ENCODE assay signal across 20 mouse cellular contexts in genomic region chr17:71696396-71696795, GRCm38 (mm10). TPM values are rescaled to one million over a fixed set of nuclear protein-coding genes. Genes with fewer than 3 reads are reported as not detected.
DNase-seq lines count a peak whose midpoint lies in the region; ATAC-seq lines count a peak whose summit lies in the region.
"Had no signal": no experiment of that assay in that cellular context is flagged by ENCODE, and none has a peak within 500 bp of the region (broad histone marks: within the 10 kb centered on the region; RNA-seq: fewer than 3 reads in every experiment).

No protein-coding gene starts in this region.

- H3K36me3 ChIP-seq in midbrain, embryonic 10.5 days = no peaks in the 10 kb centered on the region
- H3K36me3 ChIP-seq in midbrain, embryonic 13.5 days = no peaks in the 10 kb centered on the region
- H3K36me3 ChIP-seq in heart, embryonic 13.5 days = no peaks in the 10 kb centered on the region
- H3K36me3 ChIP-seq: embryonic facial prominence, embryonic 12.5 days; intestine, embryonic 15.5 days; limb, embryonic 12.5 days; midbrain, embryonic 12.5 days had no signal

- ATAC-seq in midbrain, embryonic 13.5 days = no peak
- ATAC-seq in heart, embryonic 13.5 days (ENCODE audit: extremely low read depth, insufficient number of reproducible peaks, low FRiP score, low TSS enrichment) = no peak
- ATAC-seq: intestine, embryonic 15.5 days; liver, postnatal 0 days had no signal

- peak; percentile 58 for DNase-seq in gastrocnemius, adult 18-20 months (ENCODE audit: low spot score)
- no peak for DNase-seq in gastrocnemius, postnatal 14 days
- no peak for DNase-seq in midbrain, embryonic 10.5 days (ENCODE audit: low spot score)
- DNase-seq in skeletal muscle tissue, adult 2 months (ENCODE audit: low read depth, low spot score) = peak; percentile 89
- DNase-seq in right cerebral cortex, adult 18-20 months = no peak
- no peak for DNase-seq in left cerebral cortex, adult 11 months (ENCODE audit: low spot score)
- DNase-seq: cerebellum, adult 11-12 months; kidney, postnatal 25 days; liver, postnatal 0 days; lung, postnatal 4 days had no signal

- peaks cover 28% of the 10 kb centered on the region for H3K4me1 ChIP-seq in midbrain, embryonic 10.5 days
- peaks cover 18% of the 10 kb centered on the region for H3K4me1 ChIP-seq in midbrain, embryonic 13.5 days (replicated peaks)
- H3K4me1 ChIP-seq in heart, embryonic 13.5 days = peaks cover 45% of the 10 kb centered on the region
- H3K4me1 ChIP-seq: intestine, embryonic 15.5 days had no signal

- H3K27ac ChIP-seq in midbrain, embryonic 10.5 days (replicated peaks) = peak overlapping the region; percentile 57
- no peak overlapping the region for H3K27ac ChIP-seq in midbrain, embryonic 13.5 days
- peak overlapping the region; percentile 25; the same call in 1 of the 2 replicates for H3K27ac ChIP-seq in heart, embryonic 13.5 days (replicated peaks)
- H3K27ac ChIP-seq: embryonic facial prominence, embryonic 12.5 days; intestine, embryonic 15.5 days; limb, embryonic 12.5 days; midbrain, embryonic 12.5 days had no signal

- no peaks in the 10 kb centered on the region for H3K9me3 ChIP-seq in midbrain, embryonic 10.5 days (replicated peaks)
- H3K9me3 ChIP-seq in midbrain, embryonic 13.5 days = no peaks in the 10 kb centered on the region
- H3K9me3 ChIP-seq in heart, embryonic 13.5 days = no peaks in the 10 kb centered on the region
- H3K9me3 ChIP-seq: embryonic facial prominence, embryonic 12.5 days; intestine, embryonic 15.5 days; limb, embryonic 12.5 days; midbrain, embryonic 12.5 days had no signal

- H3K4me2 ChIP-seq in midbrain, embryonic 13.5 days (replicated peaks) = no peak overlapping the region
- H3K4me2 ChIP-seq in heart, embryonic 13.5 days = no peak overlapping the region
- H3K4me2 ChIP-seq: embryonic facial prominence, embryonic 12.5 days; intestine, embryonic 15.5 days; limb, embryonic 12.5 days; midbrain, embryonic 12.5 days had no signal

- H3K27me3 ChIP-seq in midbrain, embryonic 10.5 days (ENCODE audit: low read depth, poor library complexity, severe bottlenecking) = no peaks in the 10 kb centered on the region
- no peaks in the 10 kb centered on the region for H3K27me3 ChIP-seq in midbrain, embryonic 13.5 days
- H3K27me3 ChIP-seq in heart, embryonic 13.5 days (replicated peaks) = no peaks in the 10 kb centered on the region
- H3K27me3 ChIP-seq: embryonic facial prominence, embryonic 12.5 days; intestine, embryonic 15.5 days; limb, embryonic 12.5 days; midbrain, embryonic 12.5 days; Patski had no signal

- 86% methylated on average over 5 of the region's 5 CpGs for WGBS in midbrain, embryonic 10.5 days
- 91% methylated on average over 5 of the region's 5 CpGs for WGBS in midbrain, embryonic 13.5 days
- 78% methylated on average over 5 of the region's 5 CpGs for WGBS in heart, embryonic 13.5 days

- intact Hi-C loops in gastrocnemius, postnatal 14 days (cut with DNase I; ENCODE audit: low total_unique reads) = no loop called here

- no peak overlapping the region for H3K9ac ChIP-seq in midbrain, embryonic 13.5 days (replicated peaks)
- H3K9ac ChIP-seq in heart, embryonic 13.5 days = peak overlapping the region; percentile 11; the same call in 1 of the 2 replicates
- H3K9ac ChIP-seq: embryonic facial prominence, embryonic 12.5 days; intestine, embryonic 15.5 days; limb, embryonic 12.5 days; liver, postnatal 0 days; midbrain, embryonic 12.5 days had no signal

- H3K4me3 ChIP-seq in midbrain, embryonic 10.5 days = no peak overlapping the region
- H3K4me3 ChIP-seq in midbrain, embryonic 13.5 days (replicated peaks) = no peak overlapping the region
- no peak overlapping the region for H3K4me3 ChIP-seq in heart, embryonic 13.5 days
- H3K4me3 ChIP-seq: embryonic facial prominence, embryonic 12.5 days; intestine, embryonic 15.5 days; limb, embryonic 12.5 days; midbrain, embryonic 12.5 days; myocyte had no signal

RNA-seq across cellular contexts. Expression of gene Togaram2, which starts 23.3 kb away (rescaled TPM):
- 1 to 10 TPM; 2.4 to 4.9 TPM for total RNA-seq in gastrocnemius, adult 18-20 months (2021)
- 1 to 10 TPM in 1 of 2 experiments, under 1 TPM in 1; 0.82 to 1.1 TPM for total RNA-seq in gastrocnemius, postnatal 14 days (2021)
- not detected in 2 replicates for polyA plus RNA-seq in midbrain, embryonic 10.5 days (2016; fragmentation: Nextera tagmentation; extraction: Ambion mirVana)
- 0.27 and 0.49 TPM in 2 replicates for polyA plus RNA-seq in midbrain, embryonic 13.5 days (2015; fragmentation: Nextera tagmentation; extraction: Ambion mirVana)
- polyA plus RNA-seq in heart, embryonic 13.5 days (2015; fragmentation: Nextera tagmentation; extraction: Ambion mirVana) = 2.3 and 3.0 TPM in 2 replicates
- polyA plus RNA-seq: embryonic facial prominence, embryonic 12.5 days; hindbrain, embryonic 11.5 days; limb, embryonic 12.5 days; liver, postnatal 0 days had no signal

RNA-seq across cellular contexts. Expression of gene Pcare, which starts 56.3 kb away (rescaled TPM):
- total RNA-seq in gastrocnemius, adult 18-20 months (2021) = under 1 TPM in 1 of 2 experiments, not detected in 1; 0.05 TPM
- total RNA-seq in gastrocnemius, postnatal 14 days (2021) = not detected
- not detected in 2 replicates for polyA plus RNA-seq in midbrain, embryonic 10.5 days (2016; fragmentation: Nextera tagmentation; extraction: Ambion mirVana)
- polyA plus RNA-seq in midbrain, embryonic 13.5 days (2015; fragmentation: Nextera tagmentation; extraction: Ambion mirVana) = not detected in 2 replicates
- polyA plus RNA-seq in heart, embryonic 13.5 days (2015; fragmentation: Nextera tagmentation; extraction: Ambion mirVana) = not detected in 2 replicates
- polyA plus RNA-seq: brain, embryonic 14.5 days; embryonic facial prominence, embryonic 12.5 days; hindbrain, embryonic 11.5 days; intestine, embryonic 15.5 days; limb, embryonic 12.5 days; liver, postnatal 0 days; midbrain, embryonic 12.5 days; myocyte; Patski had no signal

Comparison
In these comparisons a context has a peak if more than half of its experiments do, and no peak if none do; other contexts are left out.
1. DNase-seq: peak in gastrocnemius, adult 18-20 months (single experiment) and skeletal muscle tissue, adult 2 months (single experiment); none in gastrocnemius, postnatal 14 days (single experiment), midbrain, embryonic 10.5 days (single experiment), right cerebral cortex, adult 18-20 months (single experiment) and left cerebral cortex, adult 11 months (single experiment).